Mouse (Mus musculus) embryonic facial prominence, embryonic 13.5 days (tissue): ENCODE results near the gene Qk. TPM values are rescaled to one million over a fixed set of nuclear protein-coding genes. Genes with fewer than 3 reads are reported as not detected.
A peak's percentile ranks its signal among the peaks of the same experiment; 100 is the strongest.

Experiments used
- ATAC-seq: fragments of 200-750 bp; cut with Nextera tagmentation; 2 replicates; pipeline ENCODE4 v1.8.0; 2017; ENCODE audit warnings: low read depth; ENCODE audit not compliant: insufficient number of reproducible peaks, insufficient read depth, low FRiP score, low TSS enrichment
- H3K27ac ChIP-seq: fragments of 300-500 bp; sonication (generic); 2 replicates; pipeline ENCODE4 v1.5.1; 2015; ENCODE audit warnings: moderate library complexity, mild to moderate bottlenecking, inconsistent platforms
- H3K27me3 ChIP-seq: fragments of 300-500 bp; sonication (generic); 2 replicates; pipeline ENCODE4 v1.6.1; 2015; ENCODE audit warnings: mild to moderate bottlenecking, inconsistent platforms
- H3K36me3 ChIP-seq: fragments of 300-500 bp; sonication (generic); 2 replicates; pipeline ENCODE4 v1.6.1; 2015; ENCODE audit warnings: mild to moderate bottlenecking, inconsistent platforms
- H3K4me1 ChIP-seq: fragments of 300-500 bp; sonication (generic); 2 replicates; pipeline ENCODE4 v1.6.1; 2015; ENCODE audit warnings: inconsistent platforms
- H3K4me2 ChIP-seq: fragments of 300-500 bp; sonication (generic); 2 replicates; pipeline ENCODE4 v1.6.1; 2015; ENCODE audit warnings: moderate library complexity, mild to moderate bottlenecking, inconsistent platforms
- H3K4me3 ChIP-seq: fragments of 300-500 bp; sonication (generic); 2 replicates; pipeline ENCODE4 v1.5.1; 2015; ENCODE audit warnings: mild to moderate bottlenecking, inconsistent platforms
- H3K9ac ChIP-seq: fragments of 300-500 bp; sonication (generic); 2 replicates; pipeline ENCODE4 v1.6.1; 2015; ENCODE audit warnings: mild to moderate bottlenecking, inconsistent platforms
- H3K9me3 ChIP-seq: fragments of 300-500 bp; sonication (generic); 2 replicates; pipeline ENCODE4 v1.6.1; 2016; ENCODE audit warnings: inconsistent platforms
- WGBS: fragments of 180-500 bp; shearing (Covaris S2); methylation state at CpG from one replicate; pipeline ENCODE4 v1.1.7; 2015; ENCODE audit warnings: mixed read lengths; 5-methylcytosine and 5-hydroxymethylcytosine counted together
- polyA plus RNA-seq: library from polyadenylated mRNA; unstranded; fragments of >200 nt; fragmentation: Nextera tagmentation; extraction: Ambion mirVana; gene quantifications from 2 replicates; pipeline ENCODE4 v1.2.1, GENCODE M21; 2015

Gene Qk
- polyA plus RNA-seq, 1 experiment from 2014 or later, result 30.4 TPM

GRCm38 (mm10) chr17:10325921-10326320 lies 6.3 kb upstream of the Qk start:
- H3K27me3 ChIP-seq, result no peaks in the 10 kb centered on the region
- H3K36me3 ChIP-seq, result no peaks in the 10 kb centered on the region
- H3K4me1 ChIP-seq, result peaks cover 10% of the 10 kb centered on the region; the same call in 1 of the 2 replicates
- no peak for ATAC-seq
- H3K9ac ChIP-seq, result no peak overlapping the region
- WGBS, result 90% methylated on average over 4 of the region's 4 CpGs
- no peaks in the 10 kb centered on the region for H3K9me3 ChIP-seq
- no peak overlapping the region for H3K4me2 ChIP-seq
- no peak overlapping the region for H3K4me3 ChIP-seq
- no peak overlapping the region for H3K27ac ChIP-seq

- ATAC-seq, result no peak
- Histone ChIP-seq H3K27ac (no peak overlapping the region), H3K4me3 (no peak overlapping the region), H3K36me3 (no peaks in the 10 kb centered on the region), H3K4me1 (peaks cover 10% of the 10 kb centered on the region; the same call in 1 of the 2 replicates), H3K9ac (no peak overlapping the region), H3K9me3 (no peaks in the 10 kb centered on the region), H3K27me3 (no peaks in the 10 kb centered on the region), H3K4me2 (no peak overlapping the region)
- 89% methylated on average over 4 of the region's 4 CpGs for WGBS
These were observed 2.1 kb upstream of the Qk start for GRCm38 (mm10) chr17:10321754-10322153.

GRCm38 (mm10) chr17:10321092-10321491 lies 1.4 kb upstream of the Qk start:
- no peak overlapping the region for H3K4me3 ChIP-seq

DNA sequence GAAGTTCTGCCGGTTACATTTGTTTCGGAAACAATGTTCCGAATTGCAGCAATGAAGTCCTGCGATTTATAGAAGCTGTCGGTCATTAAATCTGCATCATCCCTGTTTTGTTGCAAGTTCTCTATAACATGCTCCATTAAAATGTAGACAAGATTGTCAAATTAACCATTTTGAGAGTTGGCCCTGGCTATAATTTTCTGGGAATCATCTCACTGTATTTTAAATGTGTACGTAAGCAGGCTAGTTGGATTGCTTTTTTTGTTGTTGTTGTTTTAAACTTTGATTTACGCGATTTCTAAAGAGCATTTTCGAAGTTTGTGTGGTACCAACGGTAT lies 769 bp upstream of the Qk start:
- Histone ChIP-seq H3K9ac (peak overlapping the region; percentile 95), H3K36me3 (no peaks in the 10 kb centered on the region), H3K4me3 (peak overlapping the region; percentile 89), H3K27ac (peak overlapping the region; percentile 97; the same call in 1 of the 2 replicates), H3K27me3 (no peaks in the 10 kb centered on the region), H3K9me3 (no peaks in the 10 kb centered on the region), H3K4me2 (peak overlapping the region; percentile 61), H3K4me1 (peaks cover 14% of the 10 kb centered on the region)
- 16% methylated on average over 10 of the region's 10 CpGs for WGBS
- no peak for ATAC-seq

More at GRCm38 (mm10) chr17:10321092-10321491, 1.4 kb upstream of the Qk start:
- Histone ChIP-seq H3K9me3 (no peaks in the 10 kb centered on the region), H3K4me1 (peaks cover 14% of the 10 kb centered on the region), H3K27ac (no peak overlapping the region), H3K4me2 (peak overlapping the region; percentile 35), H3K27me3 (no peaks in the 10 kb centered on the region), H3K36me3 (no peaks in the 10 kb centered on the region), H3K9ac (no peak overlapping the region)
- ATAC-seq, result no peak
- WGBS, result 29% methylated on average over 1 of the region's 1 CpGs

GRCm38 (mm10) chr17:10319431-10319684 lies 296 bp downstream of the Qk start:
- Histone ChIP-seq H3K4me3 (peak overlapping the region; percentile 89), H3K9ac (peak overlapping the region; percentile 95), H3K27ac (peak overlapping the region; percentile 97), H3K27me3 (no peaks in the 10 kb centered on the region), H3K4me1 (peaks cover 19% of the 10 kb centered on the region), H3K36me3 (no peaks in the 10 kb centered on the region), H3K9me3 (no peaks in the 10 kb centered on the region), H3K4me2 (peak overlapping the region; percentile 68)
- WGBS, result under 1% methylated on average over 30 of the region's 46 CpGs
- no peak for ATAC-seq

- Histone ChIP-seq H3K27me3 (no peaks in the 10 kb centered on the region), H3K4me2 (peak overlapping the region; percentile 68), H3K9me3 (no peaks in the 10 kb centered on the region), H3K4me1 (peaks cover 23% of the 10 kb centered on the region), H3K36me3 (no peaks in the 10 kb centered on the region), H3K9ac (peak overlapping the region; percentile 95), H3K4me3 (peak overlapping the region; percentile 89), H3K27ac (peak overlapping the region; percentile 97)
- peak; percentile 58; the same call in 1 of the 2 replicates for ATAC-seq
- WGBS, result 1% methylated on average over 75 of the region's 153 CpGs
These were observed 858 bp downstream of the Qk start for GRCm38 (mm10) chr17:10318561-10319430.

- Histone ChIP-seq H3K9me3 (no peaks in the 10 kb centered on the region), H3K9ac (peak overlapping the region; percentile 95), H3K27me3 (no peaks in the 10 kb centered on the region), H3K4me1 (peaks cover 23% of the 10 kb centered on the region), H3K27ac (peak overlapping the region; percentile 97), H3K36me3 (no peaks in the 10 kb centered on the region), H3K4me2 (peak overlapping the region; percentile 68), H3K4me3 (peak overlapping the region; percentile 89)
- ATAC-seq, result no peak
- under 1% methylated on average over 46 of the region's 46 CpGs for WGBS
These were observed 1.6 kb downstream of the Qk start for GRCm38 (mm10) chr17:10317981-10318551.

- H3K4me1 ChIP-seq, result peaks cover 29% of the 10 kb centered on the region
- H3K9ac ChIP-seq, result peak overlapping the region; percentile 95
- peak overlapping the region; percentile 97 for H3K27ac ChIP-seq
- ATAC-seq, result no peak
- peak overlapping the region; percentile 89 for H3K4me3 ChIP-seq
- H3K4me2 ChIP-seq, result peak overlapping the region; percentile 68
- WGBS, result under 1% methylated on average over 4 of the region's 4 CpGs
- H3K36me3 ChIP-seq, result no peaks in the 10 kb centered on the region
- H3K27me3 ChIP-seq, result no peaks in the 10 kb centered on the region
- no peaks in the 10 kb centered on the region for H3K9me3 ChIP-seq
These were observed 2.5 kb downstream of the Qk start for GRCm38 (mm10) chr17:10317186-10317585.

DNA sequence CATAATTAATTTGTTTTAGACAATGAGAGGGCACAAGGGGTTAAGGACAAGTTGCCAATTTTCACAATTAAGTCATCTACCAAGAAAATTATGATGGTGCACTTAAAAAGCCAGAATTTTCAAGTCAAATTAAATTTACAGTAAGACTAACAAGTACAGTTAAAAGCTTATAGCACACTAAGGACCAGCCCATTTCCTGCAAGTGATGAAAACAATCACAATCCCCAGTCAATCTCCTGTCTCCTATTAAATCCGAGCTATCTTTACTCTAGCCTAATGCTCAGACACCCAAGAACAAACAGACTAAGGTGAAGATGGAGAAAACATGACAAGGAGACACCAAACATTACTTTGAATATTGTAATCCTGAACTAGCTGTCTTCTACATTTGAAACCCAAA lies 3.2 kb downstream of the Qk start:
- Histone ChIP-seq H3K9ac (no peak overlapping the region), H3K4me3 (peak overlapping the region; percentile 89), H3K27ac (no peak overlapping the region), H3K4me2 (peak overlapping the region; percentile 68), H3K27me3 (no peaks in the 10 kb centered on the region), H3K4me1 (peaks cover 23% of the 10 kb centered on the region), H3K9me3 (no peaks in the 10 kb centered on the region), H3K36me3 (no peaks in the 10 kb centered on the region)
- ATAC-seq, result no peak
- 9% methylated on average over 1 of the region's 1 CpGs for WGBS

- H3K4me2 ChIP-seq, result no peak overlapping the region
- H3K27ac ChIP-seq, result no peak overlapping the region
- H3K9ac ChIP-seq, result no peak overlapping the region
- H3K4me3 ChIP-seq, result no peak overlapping the region
- H3K27me3 ChIP-seq, result no peaks in the 10 kb centered on the region
- H3K36me3 ChIP-seq, result no peaks in the 10 kb centered on the region
- H3K4me1 ChIP-seq, result peaks cover 25% of the 10 kb centered on the region
- WGBS, result 74% methylated on average over 1 of the region's 1 CpGs
- ATAC-seq, result no peak
- H3K9me3 ChIP-seq, result no peaks in the 10 kb centered on the region
These were observed 9.6 kb downstream of the Qk start for GRCm38 (mm10) chr17:10310046-10310445.

GRCm38 (mm10) chr17:10309135-10309623 lies 10.5 kb downstream of the Qk start:
- peaks cover 19% of the 10 kb centered on the region for H3K4me1 ChIP-seq
- 0 out of 2 replicates have a peak overlapping the region, but pooled peaks have one; percentile 5 for H3K4me2 ChIP-seq
- no peaks in the 10 kb centered on the region for H3K27me3 ChIP-seq
- no peak overlapping the region for H3K27ac ChIP-seq
- H3K9me3 ChIP-seq, result no peaks in the 10 kb centered on the region
- WGBS, result 35% methylated on average over 4 of the region's 4 CpGs
- no peak for ATAC-seq
- no peak overlapping the region for H3K9ac ChIP-seq
- H3K36me3 ChIP-seq, result no peaks in the 10 kb centered on the region
- H3K4me3 ChIP-seq, result no peak overlapping the region

- no peaks in the 10 kb centered on the region for H3K27me3 ChIP-seq
- H3K27ac ChIP-seq, result no peak overlapping the region
- no peak for ATAC-seq
- no peak overlapping the region for H3K4me2 ChIP-seq
- H3K36me3 ChIP-seq, result no peaks in the 10 kb centered on the region
- no peak overlapping the region for H3K9ac ChIP-seq
- H3K4me1 ChIP-seq, result peaks cover 10% of the 10 kb centered on the region
- no peaks in the 10 kb centered on the region for H3K9me3 ChIP-seq
- no peak overlapping the region for H3K4me3 ChIP-seq
- WGBS, result 65% methylated on average over 2 of the region's 2 CpGs
These were observed 13.2 kb downstream of the Qk start for GRCm38 (mm10) chr17:10306424-10306823.
